Mouse (Mus musculus) bone marrow, adult 2 months (tissue): Measurements from ENCODE around the gene Sbsn. TPM values are rescaled to one million over a fixed set of nuclear protein-coding genes. Genes with fewer than 3 reads are reported as not detected.

ENCODE experiments used
- H3K27ac ChIP-seq: fragments of 200-500 bp; 2 replicates; pipeline ENCODE4 v1.5.1; 2012; ENCODE audit warnings: low read depth, mild to moderate bottlenecking, control low read depth, inconsistent platforms, low read length; ENCODE audit not compliant: control insufficient read depth, poor library complexity, insufficient read depth
- H3K4me1 ChIP-seq: fragments of 200-500 bp; 2 replicates; pipeline ENCODE4 v1.6.1; 2011; ENCODE audit warnings: low read length; ENCODE audit not compliant: control insufficient read depth, insufficient read depth
- H3K4me3 ChIP-seq: fragments of 200-500 bp; replicated peaks from 2 replicates; pipeline ENCODE3; 2011; ENCODE audit warnings: mild to moderate bottlenecking, low read depth, low read length, control low read depth; ENCODE audit not compliant: control insufficient read depth
- CTCF ChIP-seq: fragments of 200-500 bp; IDR thresholded peaks from 2 replicates; pipeline ENCODE4 v1.5.1; 2011; ENCODE audit warnings: low read length, control low read depth; ENCODE audit not compliant: control insufficient read depth, insufficient read depth
- POLR2A ChIP-seq: fragments of 200-500 bp; IDR thresholded peaks from 2 replicates; pipeline ENCODE4 v1.6.1; 2011; ENCODE audit warnings: low read depth, mild to moderate bottlenecking, control low read depth, low read length, borderline replicate concordance; ENCODE audit not compliant: control insufficient read depth
- WGBS: fragments of 180-500 bp; shearing (Covaris S2); methylation state at CpG from one replicate; pipeline ENCODE4 v1.1.7; 2018; 5-methylcytosine and 5-hydroxymethylcytosine counted together
- polyA plus RNA-seq: library from polyadenylated mRNA; stranded (reverse); fragments of >200 nt; gene quantifications from 2 replicates; pipeline ENCODE4 v1.2.4, GENCODE M21; 2011; ENCODE audit warnings: low replicate concordance; ENCODE audit not compliant: missing spikeins, insufficient read depth, insufficient read length

Sbsn gene
- polyA plus RNA-seq, result 3.5 and 6.4 TPM in 2 replicates

DNA sequence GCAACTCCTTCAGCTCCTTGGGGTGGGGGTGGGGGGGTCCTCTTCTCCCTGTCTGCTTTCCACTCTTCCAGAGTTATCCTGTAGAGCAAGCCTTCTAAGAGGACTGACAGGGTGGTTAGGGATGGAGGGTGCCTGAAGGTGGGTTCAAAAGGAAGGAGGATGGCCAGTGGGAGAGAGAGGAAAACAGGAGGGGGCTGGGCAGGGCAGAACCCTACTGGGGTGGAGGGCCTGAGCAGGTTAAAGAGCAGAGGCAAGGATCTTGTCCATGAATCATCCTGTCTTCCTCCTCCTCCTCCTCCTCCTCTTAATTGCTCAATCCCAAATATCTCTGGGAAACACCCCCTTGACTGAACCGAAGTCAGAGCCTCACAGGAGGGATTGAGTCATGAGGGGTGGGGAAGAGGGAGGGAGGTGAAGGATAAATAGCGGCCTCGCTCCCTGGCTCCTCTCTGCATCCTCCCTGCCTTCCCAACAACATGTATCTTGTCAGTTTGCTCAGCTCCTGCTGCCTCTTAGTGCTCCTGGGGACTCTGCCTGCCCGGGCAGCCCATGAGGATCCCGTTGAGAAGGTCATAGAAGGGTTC, at the start of gene Sbsn:
Gene Sbsn (plus strand): TSS at position 386 of the 584 bp plus-strand sequence.
- 78% methylated on average over 5 of the region's 5 CpGs for WGBS
- H3K4me1 ChIP-seq, result no peaks in the 10 kb centered on the region
- TF ChIP-seq POLR2A (no peak), CTCF (no peak)
- no peak within 1 kb of the TSS for H3K27ac ChIP-seq
- H3K4me3 ChIP-seq, result no peak within 1 kb of the TSS

DNA sequence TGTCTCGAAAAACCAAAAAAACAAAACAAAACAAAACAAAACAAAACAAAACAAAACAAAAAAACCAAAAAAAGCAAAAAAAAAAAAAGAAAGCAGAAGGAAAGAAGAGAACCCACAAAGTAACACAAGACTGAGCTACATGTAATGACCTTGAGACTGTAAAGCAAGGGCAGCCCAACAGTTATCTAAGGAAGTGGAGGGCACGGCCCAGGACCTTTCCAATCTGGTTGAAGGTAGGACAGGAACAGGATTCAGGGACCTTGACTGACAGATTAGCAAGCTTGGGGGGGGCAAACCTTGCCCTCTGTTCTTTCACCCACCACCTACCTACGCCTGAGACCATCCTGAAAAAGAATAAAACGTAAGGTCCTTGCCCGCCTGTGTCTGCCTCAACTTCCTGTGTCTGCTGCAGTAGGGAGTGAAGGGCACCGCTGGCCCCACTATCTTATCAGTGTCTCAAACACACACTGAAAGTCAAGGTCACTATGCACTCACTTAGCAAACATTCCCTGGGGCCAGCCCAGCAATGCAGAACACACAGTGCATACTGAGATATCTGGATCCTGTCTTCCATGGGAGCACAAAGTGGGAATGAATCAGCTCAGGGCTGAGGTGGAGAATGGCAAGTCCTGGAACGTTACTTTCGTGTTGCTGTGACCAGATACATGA, 44.9 kb upstream of the Sbsn start:
- H3K27ac ChIP-seq, result no peak overlapping the region
- H3K4me1 ChIP-seq, result no peaks in the 10 kb centered on the region

DNA sequence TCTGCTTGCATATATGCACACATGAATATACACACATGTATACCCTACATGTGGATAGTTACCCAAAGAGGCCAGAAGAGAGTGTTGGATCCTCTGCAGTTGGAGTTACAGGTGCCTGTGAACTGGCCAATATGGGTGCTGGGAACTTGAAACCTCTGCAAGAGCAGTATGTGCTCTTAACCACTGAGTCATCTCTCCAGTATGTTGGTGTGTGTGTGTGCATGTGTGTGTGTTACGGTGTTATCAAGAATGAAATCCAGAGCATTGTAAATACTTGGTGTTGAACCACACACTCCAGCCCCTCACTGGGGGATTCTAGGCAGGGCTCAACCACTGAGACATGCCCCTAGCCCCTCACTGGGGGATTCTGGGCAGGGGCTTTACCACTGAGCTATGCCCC, 43.8 kb upstream of the Sbsn start:
- Histone ChIP-seq H3K4me1 (no peaks in the 10 kb centered on the region), H3K27ac (no peak overlapping the region), H3K4me3 (no peak overlapping the region)
- WGBS, result 76% methylated on average over 1 of the region's 1 CpGs
- TF ChIP-seq CTCF (no peak), POLR2A (no peak)

More for the DNA sequence above, 44.9 kb upstream of the Sbsn start:
- WGBS, result 56% methylated on average over 8 of the region's 8 CpGs
- H3K4me3 ChIP-seq, result no peak overlapping the region
- TF ChIP-seq POLR2A (no peak), CTCF (no peak)

DNA sequence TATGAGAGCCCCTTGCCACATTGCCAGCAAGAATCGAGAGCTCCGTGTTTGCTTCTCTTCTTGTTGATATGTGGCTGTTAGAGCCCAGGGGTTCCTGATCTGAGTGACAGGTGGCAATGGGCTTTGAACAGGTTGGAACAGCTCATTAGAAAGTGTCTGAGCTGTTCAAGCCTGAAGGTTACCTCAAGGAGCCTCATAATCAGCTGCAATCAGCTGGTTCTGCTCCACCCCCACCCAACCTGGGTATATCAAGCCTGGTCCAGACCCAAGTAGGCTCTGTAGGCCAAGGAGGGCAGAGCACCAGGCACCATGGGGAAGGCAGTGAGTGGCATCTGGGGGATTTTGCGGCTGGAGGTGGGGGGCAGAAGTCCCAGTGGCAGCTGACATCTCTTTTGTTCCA, 39.3 kb upstream of the Sbsn start, which contains the start of gene Atp4a:
Gene Atp4a (plus strand): TSS at position 268 of the 400 bp plus-strand sequence.
- no peak for TF ChIP-seq CTCF
- no peak for TF ChIP-seq POLR2A
- Histone ChIP-seq H3K4me1 (no peaks in the 10 kb centered on the region; the same call in 1 of the 2 replicates), H3K27ac (no peak within 1 kb of the TSS), H3K4me3 (no peak within 1 kb of the TSS)
- WGBS, result 78% methylated on average over 3 of the region's 3 CpGs

DNA sequence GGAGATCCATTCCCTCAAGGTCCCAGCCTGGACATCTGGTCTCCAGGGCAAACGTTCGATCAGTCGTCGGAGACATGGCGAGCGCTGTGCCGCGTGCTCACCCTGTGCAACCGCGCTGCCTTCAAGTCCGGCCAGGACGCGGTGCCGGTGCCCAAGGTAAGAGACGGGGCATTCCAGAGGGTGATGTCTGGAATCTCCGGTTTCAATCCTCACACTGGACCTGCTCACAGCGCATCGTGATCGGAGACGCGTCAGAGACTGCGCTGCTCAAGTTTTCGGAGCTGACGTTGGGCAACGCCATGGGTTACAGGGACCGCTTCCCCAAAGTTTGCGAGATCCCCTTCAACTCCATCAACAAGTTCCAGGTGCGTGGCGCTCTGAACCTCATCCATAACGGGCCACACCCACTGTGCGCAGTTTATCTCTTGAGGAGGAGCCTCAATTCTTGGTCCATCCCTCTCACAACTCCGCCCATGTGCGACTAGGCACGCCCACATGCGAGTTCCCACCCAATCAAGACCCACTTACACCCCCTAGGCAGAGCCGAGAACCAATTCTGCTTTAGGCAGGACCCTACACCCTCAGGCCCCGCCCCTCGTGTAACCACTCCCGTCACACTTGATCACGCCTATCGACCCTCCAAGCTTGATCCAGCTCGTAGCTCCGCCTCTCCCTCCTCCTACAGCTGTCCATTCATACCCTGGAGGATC, 34.1 kb upstream of the Sbsn start:
- 5% methylated on average over 43 of the region's 43 CpGs for WGBS
- TF ChIP-seq CTCF, result no peak
- peaks cover 3% of the 10 kb centered on the region; the same call in 1 of the 2 replicates for H3K4me1 ChIP-seq
- H3K4me3 ChIP-seq, result peak overlapping the region; percentile 19
- H3K27ac ChIP-seq, result no peak overlapping the region; the same call in 1 of the 2 replicates

DNA sequence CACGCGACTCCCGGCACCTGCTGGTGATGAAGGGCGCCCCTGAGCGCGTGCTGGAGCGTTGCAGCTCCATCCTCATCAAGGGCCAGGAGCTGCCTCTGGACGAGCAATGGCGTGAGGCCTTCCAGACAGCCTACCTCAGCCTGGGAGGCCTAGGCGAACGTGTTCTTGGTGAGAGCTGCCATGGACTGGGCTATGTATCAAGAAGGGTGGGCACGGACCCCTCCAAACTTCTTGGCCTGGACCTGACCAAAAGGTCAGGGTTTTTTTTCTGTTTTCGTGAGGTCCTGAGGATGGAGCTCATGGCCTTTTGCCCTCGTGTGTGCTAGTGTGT, 33.6 kb upstream of the Sbsn start:
- H3K27ac ChIP-seq, result no peak overlapping the region; the same call in 1 of the 2 replicates
- TF ChIP-seq CTCF (no peak), POLR2A (no peak)
- peak overlapping the region; percentile 16 for H3K4me3 ChIP-seq
- 24% methylated on average over 14 of the region's 14 CpGs for WGBS
- H3K4me1 ChIP-seq, result peaks cover 3% of the 10 kb centered on the region; the same call in 1 of the 2 replicates

DNA sequence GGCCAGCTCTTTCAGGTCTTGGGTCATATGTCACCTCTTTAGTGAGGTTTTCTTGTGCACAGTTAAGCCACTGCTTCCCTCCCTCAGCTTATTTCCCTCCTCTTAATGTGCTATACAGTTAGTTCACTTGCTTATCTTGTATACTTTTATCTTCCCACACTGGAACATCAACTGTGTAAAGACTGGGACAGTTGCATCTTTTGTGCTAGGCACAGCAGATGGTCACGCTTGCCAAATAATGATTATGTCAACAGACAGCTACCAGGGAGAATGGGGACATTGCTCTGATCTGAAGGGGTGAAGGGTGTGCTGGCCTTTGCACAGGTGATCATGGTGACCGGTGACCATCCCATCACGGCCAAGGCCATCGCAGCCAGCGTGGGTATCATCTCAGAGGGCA, 31.6 kb upstream of the Sbsn start:
- no peak overlapping the region for H3K4me3 ChIP-seq
- TF ChIP-seq CTCF (no peak), POLR2A (no peak)
- 84% methylated on average over 5 of the region's 5 CpGs for WGBS
- H3K27ac ChIP-seq, result no peak overlapping the region
- H3K4me1 ChIP-seq, result peaks cover 3% of the 10 kb centered on the region; the same call in 1 of the 2 replicates

DNA sequence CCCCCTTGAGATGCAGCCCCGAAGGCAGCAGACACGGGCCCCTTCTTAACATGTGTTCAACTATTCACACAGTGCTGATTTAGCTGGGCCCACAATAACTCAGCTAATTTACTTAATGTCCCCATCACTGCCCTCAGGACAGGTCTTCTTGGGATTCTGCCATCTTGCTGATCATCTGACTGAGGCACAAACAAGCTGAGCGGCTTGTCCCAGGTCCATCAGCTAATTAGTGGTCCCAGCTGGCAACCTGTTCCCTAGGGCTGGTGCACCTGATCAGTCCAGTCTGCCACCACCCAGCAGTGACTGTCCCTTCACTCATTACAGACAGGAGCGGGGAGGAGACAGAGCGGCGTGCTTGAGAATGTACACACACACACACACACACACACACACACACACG, 30.0 kb upstream of the Sbsn start:
- Histone ChIP-seq H3K4me1 (peaks cover 3% of the 10 kb centered on the region; the same call in 1 of the 2 replicates), H3K27ac (no peak overlapping the region), H3K4me3 (no peak overlapping the region)
- 88% methylated on average over 7 of the region's 7 CpGs for WGBS
- TF ChIP-seq CTCF, result no peak
- no peak for TF ChIP-seq POLR2A
